Mouse (Mus musculus): ENCODE data around the gene Kprp.

DNA sequence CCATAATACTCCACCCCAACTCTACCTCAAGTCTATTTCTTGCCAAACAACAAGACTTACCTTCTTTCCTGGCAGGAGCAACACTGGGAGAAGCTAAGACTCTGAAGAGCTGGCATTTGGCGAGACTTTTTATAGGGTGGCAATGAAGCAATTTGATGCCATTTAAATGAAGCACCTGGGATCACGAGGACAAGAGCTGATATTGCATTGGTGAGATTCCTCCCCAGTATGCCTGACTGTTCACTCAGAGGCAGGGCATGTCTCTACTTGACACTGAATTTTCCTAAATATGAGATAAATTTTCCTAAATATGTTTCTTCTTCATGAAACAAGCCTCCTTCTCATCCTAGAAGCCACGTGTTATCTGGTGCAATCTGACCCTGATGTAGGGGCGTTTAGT is 43.1 kb upstream of the Kprp start, which contains the start of gene 2310050C09Rik:
- no peak for TF ChIP-seq CTCF (IDR thresholded peaks at IDR 0.05; ENCODE audit: extremely low read depth, insufficient read length, insufficient replicate concordance, low read depth, low read length)
- no peak for TF ChIP-seq POLR2A (IDR thresholded peaks at IDR 0.05; ENCODE audit: low read depth, low read length)

Data from small intestine, adult 2 months (tissue).